Comparison of ENCODE assay signal across 9 mouse cellular contexts in the genomic region with DNA sequence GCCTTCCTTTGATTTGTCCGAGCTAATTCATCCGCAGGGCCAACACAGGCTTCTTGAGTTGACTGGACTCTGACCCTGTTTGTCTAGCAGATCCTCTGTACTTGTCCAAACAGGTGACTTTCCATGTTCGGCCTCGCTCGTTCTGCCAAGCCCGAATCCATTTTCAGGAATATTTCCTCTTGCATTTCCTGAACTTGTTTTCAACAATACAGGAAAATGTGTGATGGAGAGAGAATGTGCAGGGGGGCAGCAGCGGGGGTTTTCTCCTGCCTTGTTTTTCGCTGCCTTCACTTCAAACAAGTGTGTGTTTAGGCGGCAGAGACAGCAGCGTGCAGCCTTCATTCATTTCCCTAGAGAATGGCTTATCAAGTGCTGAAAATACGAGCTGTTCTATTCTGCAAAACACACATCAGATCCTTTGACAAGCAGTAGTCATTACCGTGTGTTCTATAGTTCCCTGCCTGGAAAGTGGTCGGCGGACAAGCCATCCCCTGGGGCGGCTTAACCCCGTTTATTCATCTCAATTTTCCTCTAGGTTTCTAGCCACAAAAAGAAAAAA.
A peak's percentile ranks its signal among the peaks of the same experiment; 100 is the strongest.
DNase-seq lines count a peak whose midpoint lies in the region; ATAC-seq and TF ChIP-seq lines count a peak whose summit lies in the region.
"Had no signal": no experiment of that assay in that cellular context is flagged by ENCODE, and none has a peak within 500 bp of the region (broad histone marks: within the 10 kb centered on the region; RNA-seq: fewer than 3 reads in every experiment).

No protein-coding gene starts in this region.

- intact Hi-C loops in gastrocnemius, adult 2 months (cut with DNase I) = no loop called here

- no peaks in the 10 kb centered on the region for H3K27me3 ChIP-seq in embryonic facial prominence, embryonic 12.5 days
- no peaks in the 10 kb centered on the region for H3K27me3 ChIP-seq in hindbrain, embryonic 11.5 days (ENCODE audit: control insufficient read depth, insufficient read depth, low read length)
- peaks cover 11% of the 10 kb centered on the region for H3K27me3 ChIP-seq in midbrain, embryonic 13.5 days
- H3K27me3 ChIP-seq: heart, embryonic 12.5 days had no signal

- peaks cover 28% of the 10 kb centered on the region for H3K4me1 ChIP-seq in embryonic facial prominence, embryonic 12.5 days
- H3K4me1 ChIP-seq in hindbrain, embryonic 11.5 days (replicated peaks; ENCODE audit: control insufficient read depth, insufficient read depth, low read length) = peaks cover 2% of the 10 kb centered on the region; the same call in 1 of the 2 replicates
- peaks cover 37% of the 10 kb centered on the region for H3K4me1 ChIP-seq in midbrain, embryonic 13.5 days (replicated peaks)

- peak overlapping the region; percentile 30 for H3K4me2 ChIP-seq in embryonic facial prominence, embryonic 12.5 days (replicated peaks)
- peak overlapping the region; percentile 21; the same call in 1 of the 2 replicates for H3K4me2 ChIP-seq in hindbrain, embryonic 11.5 days (replicated peaks; ENCODE audit: low read depth, low read length)
- H3K4me2 ChIP-seq in midbrain, embryonic 13.5 days (replicated peaks) = peak overlapping the region; percentile 40
- H3K4me2 ChIP-seq: heart, embryonic 12.5 days had no signal

- no peaks in the 10 kb centered on the region for H3K36me3 ChIP-seq in embryonic facial prominence, embryonic 12.5 days
- no peaks in the 10 kb centered on the region for H3K36me3 ChIP-seq in hindbrain, embryonic 11.5 days (ENCODE audit: control insufficient read depth, insufficient read depth, low read length)
- 0 out of 2 replicates have a peak, but pooled peaks cover 5% of the 10 kb centered on the region for H3K36me3 ChIP-seq in midbrain, embryonic 13.5 days
- H3K36me3 ChIP-seq: heart, embryonic 12.5 days had no signal

- no peak overlapping the region for H3K9ac ChIP-seq in embryonic facial prominence, embryonic 12.5 days
- no peak overlapping the region for H3K9ac ChIP-seq in hindbrain, embryonic 11.5 days (ENCODE audit: low read depth, low read length)
- no peak overlapping the region for H3K9ac ChIP-seq in midbrain, embryonic 13.5 days (replicated peaks)
- H3K9ac ChIP-seq: heart, embryonic 12.5 days had no signal

- 0 out of 2 replicates have a peak, but pooled peaks cover 11% of the 10 kb centered on the region for H3K9me3 ChIP-seq in embryonic facial prominence, embryonic 12.5 days
- peaks cover 11% of the 10 kb centered on the region for H3K9me3 ChIP-seq in hindbrain, embryonic 11.5 days (ENCODE audit: control insufficient read depth, low read length)
- H3K9me3 ChIP-seq in midbrain, embryonic 13.5 days = peaks cover 16% of the 10 kb centered on the region

- ATAC-seq in embryonic facial prominence, embryonic 12.5 days (ENCODE audit: insufficient number of reproducible peaks, insufficient read depth, low FRiP score, low TSS enrichment) = peak; percentile 73; the same call in 1 of the 2 replicates
- peak; percentile 80 for ATAC-seq in hindbrain, embryonic 11.5 days (ENCODE audit: low FRiP score)
- peak; percentile 88 for ATAC-seq in midbrain, embryonic 13.5 days

- peak; percentile 87 for DNase-seq in brain, embryonic 14.5 days (ENCODE audit: low read depth)
- DNase-seq in hindbrain, embryonic 11.5 days (ENCODE audit: low spot score) = no peak
- DNase-seq in right cerebral cortex, postnatal 36 days (ENCODE audit: low spot score in 2 of 2) = no peak
- DNase-seq in adrenal gland, postnatal 14 days = no peak
- DNase-seq in gastrocnemius, adult 2 months = no peak
- DNase-seq in testis, postnatal 14 days (ENCODE audit: low spot score) = no peak

- no peak for TF ChIP-seq CTCF in brain, embryonic 14.5 days (IDR thresholded peaks at IDR 0.05; ENCODE audit: borderline replicate concordance, extremely low read depth, insufficient read depth, insufficient read length)
- no peak for TF ChIP-seq CTCF in gastrocnemius, adult 2 months (IDR thresholded peaks at IDR 0.05)

- H3K4me3 ChIP-seq in embryonic facial prominence, embryonic 12.5 days = no peak overlapping the region
- H3K4me3 ChIP-seq in hindbrain, embryonic 11.5 days (ENCODE audit: low read depth, low read length) = no peak overlapping the region
- H3K4me3 ChIP-seq in midbrain, embryonic 13.5 days (replicated peaks) = peak overlapping the region; percentile 3; the same call in 1 of the 2 replicates
- H3K4me3 ChIP-seq in gastrocnemius, adult 2 months = no peak overlapping the region
- H3K4me3 ChIP-seq: heart, embryonic 12.5 days had no signal

- H3K27ac ChIP-seq in embryonic facial prominence, embryonic 12.5 days = no peak overlapping the region
- H3K27ac ChIP-seq in hindbrain, embryonic 11.5 days (ENCODE audit: low read depth, low read length) = peak overlapping the region; percentile 60
- H3K27ac ChIP-seq in midbrain, embryonic 13.5 days = peak overlapping the region; percentile 79
- H3K27ac ChIP-seq in gastrocnemius, adult 2 months = no peak overlapping the region

- no peak for TF ChIP-seq POLR2A in brain, embryonic 14.5 days (IDR thresholded peaks at IDR 0.05; ENCODE audit: borderline replicate concordance, extremely low read depth, insufficient read depth, insufficient read length, poor library complexity, severe bottlenecking)

- 22% methylated on average over 16 of the region's 16 CpGs for WGBS in embryonic facial prominence, embryonic 12.5 days
- 43% methylated on average over 16 of the region's 16 CpGs for WGBS in hindbrain, embryonic 11.5 days
- WGBS in midbrain, embryonic 13.5 days = 13% methylated on average over 16 of the region's 16 CpGs

Comparison
In these comparisons a context has a peak if more than half of its experiments do, and no peak if none do; other contexts are left out.
1. H3K27ac ChIP-seq: peak in hindbrain, embryonic 11.5 days (single experiment) and midbrain, embryonic 13.5 days (single experiment); none in embryonic facial prominence, embryonic 12.5 days (single experiment) and gastrocnemius, adult 2 months (single experiment).
2. Peak in every context shown above with its lines, with median percentiles within 50 percentile points of each other: ATAC-seq and H3K4me2 ChIP-seq.